Mouse (Mus musculus) limb, embryonic 14.5 days (tissue): Measurements from ENCODE around the gene Sptlc3. TPM values are rescaled to one million over a fixed set of nuclear protein-coding genes. Genes with fewer than 3 reads are reported as not detected.

Experiments used
- ATAC-seq: fragments of 200-750 bp; cut with Nextera tagmentation; 2 replicates; pipeline ENCODE4 v1.8.0; 2017; ENCODE audit warnings: low read depth, moderate number of reproducible peaks, moderate TSS enrichment; ENCODE audit not compliant: low FRiP score
- DNase-seq: peaks from one replicate; pipeline ENCODE4 v3.0.0-alpha.2; 2015; ENCODE audit warnings: low spot score
- H3K27ac ChIP-seq: fragments of 300-500 bp; sonication (generic); replicated peaks from 2 replicates; pipeline ENCODE4 v1.5.1; 2014; ENCODE audit warnings: low read depth, mild to moderate bottlenecking, low read length, moderate library complexity, mixed read lengths
- H3K27me3 ChIP-seq: fragments of 300-500 bp; sonication (generic); 2 replicates; pipeline ENCODE4 v1.6.1; 2014; ENCODE audit warnings: low read length, mixed read lengths; ENCODE audit not compliant: control insufficient read depth, insufficient read depth
- H3K36me3 ChIP-seq: fragments of 300-500 bp; sonication (generic); 2 replicates; pipeline ENCODE4 v1.6.1; 2014; ENCODE audit warnings: mild to moderate bottlenecking, low read length, moderate library complexity, mixed read lengths; ENCODE audit not compliant: control insufficient read depth, insufficient read depth
- H3K4me1 ChIP-seq: fragments of 300-500 bp; sonication (generic); 2 replicates; pipeline ENCODE4 v1.6.1; 2014; ENCODE audit warnings: antibody characterized with exemption, low read length, mixed read lengths; ENCODE audit not compliant: control insufficient read depth, insufficient read depth
- H3K4me2 ChIP-seq: fragments of 300-500 bp; sonication (generic); replicated peaks from 2 replicates; pipeline ENCODE4 v1.6.1; 2014; ENCODE audit warnings: low read depth, mild to moderate bottlenecking, low read length, moderate library complexity; ENCODE audit not compliant: severe bottlenecking
- H3K4me3 ChIP-seq: fragments of 300-500 bp; sonication (generic); replicated peaks from 2 replicates; pipeline ENCODE4 v1.5.1; 2014; ENCODE audit warnings: low read length
- H3K9ac ChIP-seq: fragments of 300-500 bp; sonication (generic); 2 replicates; pipeline ENCODE4 v1.6.1; 2014; ENCODE audit warnings: mild to moderate bottlenecking, low read depth, low read length, moderate library complexity; ENCODE audit not compliant: severe bottlenecking
- H3K9me3 ChIP-seq: fragments of 300-500 bp; sonication (generic); 2 replicates; pipeline ENCODE4 v1.6.1; 2016; ENCODE audit warnings: low read length; ENCODE audit not compliant: control insufficient read depth
- POLR2A ChIP-seq: fragments of 200-500 bp; IDR thresholded peaks from 2 replicates; pipeline ENCODE4 v1.8.0; 2012; ENCODE audit warnings: inconsistent platforms, mild to moderate bottlenecking, moderate library complexity, borderline replicate concordance; ENCODE audit not compliant: insufficient read depth, insufficient read length; ENCODE audit errors: extremely low read depth
- WGBS: fragments of 180-500 bp; shearing (Covaris S2); extraction: QIAGEN DNeasy Blood & Tissue Kit; methylation state at CpG from one replicate; pipeline ENCODE4 v1.1.7; 2014; 5-methylcytosine and 5-hydroxymethylcytosine counted together
- polyA plus RNA-seq, 2 experiments: library from polyadenylated mRNA; depleted of rRNA in 1 of 2; stranded (reverse) in 1 of 2; unstranded in 1 of 2; fragments of >200 nt; fragmentation: Nextera tagmentation in 1 of 2; extraction: Ambion mirVana in 1 of 2; gene quantifications; 2 replicates each; pipeline versions ENCODE4 v1.2.1 to v1.2.3; 2012 to 2014

Sptlc3 gene
- polyA plus RNA-seq, 2 experiments, result 3.5 to 11.8 TPM

- H3K36me3 ChIP-seq, result no peaks in the 10 kb centered on the region
- no peak overlapping the region for H3K4me2 ChIP-seq
- 76% methylated on average over 2 of the region's 2 CpGs for WGBS
- no peaks in the 10 kb centered on the region for H3K27me3 ChIP-seq
- H3K27ac ChIP-seq, result no peak overlapping the region
- ATAC-seq (no peak), DNase-seq (no peak)
- H3K4me1 ChIP-seq, result peaks cover 7% of the 10 kb centered on the region; the same call in 1 of the 2 replicates
- H3K9me3 ChIP-seq, result no peaks in the 10 kb centered on the region
- no peak overlapping the region for H3K9ac ChIP-seq
- no peak for TF ChIP-seq POLR2A
- no peak overlapping the region for H3K4me3 ChIP-seq
Measured at GRCm38 (mm10) chr2:139672371-139672770, 178.7 kb downstream of the Sptlc3 start.

- H3K27ac ChIP-seq, result peak overlapping the region; percentile 90
- peak overlapping the region; percentile 97 for H3K4me2 ChIP-seq
- peak overlapping the region; percentile 90 for H3K9ac ChIP-seq
- under 1% methylated on average over 50 of the region's 52 CpGs for WGBS
- ATAC-seq, result peak; percentile 58
- peak; percentile 88; the same call in 1 of the 2 replicates for TF ChIP-seq POLR2A
- H3K9me3 ChIP-seq, result no peaks in the 10 kb centered on the region
- no peaks in the 10 kb centered on the region for H3K36me3 ChIP-seq
- H3K4me1 ChIP-seq, result peaks cover 15% of the 10 kb centered on the region
- no peaks in the 10 kb centered on the region for H3K27me3 ChIP-seq
- DNase-seq, result peak; percentile 73
- H3K4me3 ChIP-seq, result peak overlapping the region; percentile 96
Measured at GRCm38 (mm10) chr2:139677065-139677762, 183.5 kb downstream of the Sptlc3 start.

- H3K4me2 ChIP-seq, result peak within 1 kb of the TSS; percentile 97
- H3K9me3 ChIP-seq, result no peaks in the 10 kb centered on the region
- H3K4me1 ChIP-seq, result peaks cover 15% of the 10 kb centered on the region
Measured at GRCm38 (mm10) chr2:139677809-139678274, 184.1 kb downstream of the Sptlc3 start, which contains the start of gene Ism1. Gene Ism1 (plus strand): TSS chr2:139678178.

GRCm38 (mm10) chr2:139678275-139679140, 184.8 kb downstream of the Sptlc3 start:
- peak overlapping the region; percentile 90 for H3K9ac ChIP-seq
- DNase-seq, result peak; percentile 78
- no peaks in the 10 kb centered on the region for H3K9me3 ChIP-seq
- H3K27ac ChIP-seq, result peak overlapping the region; percentile 90
- whole genome bisulfite sequencing, result under 1% methylated on average over 57 of the region's 84 CpGs
- ATAC-seq, result peak; percentile 85
- H3K4me1 ChIP-seq, result peaks cover 15% of the 10 kb centered on the region
- H3K4me3 ChIP-seq, result peak overlapping the region; percentile 96
- H3K27me3 ChIP-seq, result no peaks in the 10 kb centered on the region
- no peak for TF ChIP-seq POLR2A
- no peaks in the 10 kb centered on the region for H3K36me3 ChIP-seq
- H3K4me2 ChIP-seq, result peak overlapping the region; percentile 97

More at GRCm38 (mm10) chr2:139677809-139678274, 184.1 kb downstream of the Sptlc3 start, which contains the start of gene Ism1:
- H3K36me3 ChIP-seq, result no peaks in the 10 kb centered on the region
- peak within 1 kb of the TSS; percentile 90 for H3K9ac ChIP-seq
- H3K4me3 ChIP-seq, result peak within 1 kb of the TSS; percentile 96
- ATAC-seq (peak; percentile 50), DNase-seq (peak; percentile 14)
- TF ChIP-seq POLR2A, result peak; percentile 25; the same call in 1 of the 2 replicates
- 1% methylated on average over 22 of the region's 39 CpGs for WGBS
- H3K27me3 ChIP-seq, result no peaks in the 10 kb centered on the region
- peak within 1 kb of the TSS; percentile 90 for H3K27ac ChIP-seq

- H3K4me1 ChIP-seq, result peaks cover 8% of the 10 kb centered on the region
- WGBS, result 47% methylated on average over 3 of the region's 3 CpGs
- no peaks in the 10 kb centered on the region for H3K36me3 ChIP-seq
- H3K27ac ChIP-seq, result no peak overlapping the region
- TF ChIP-seq POLR2A, result no peak
- H3K9me3 ChIP-seq, result no peaks in the 10 kb centered on the region
- DNase-seq, result no peak
- no peak overlapping the region for H3K4me3 ChIP-seq
- H3K9ac ChIP-seq, result no peak overlapping the region
- no peak for ATAC-seq
- H3K4me2 ChIP-seq, result no peak overlapping the region
- no peaks in the 10 kb centered on the region for H3K27me3 ChIP-seq
Measured at GRCm38 (mm10) chr2:139682540-139682939, 188.8 kb downstream of the Sptlc3 start.

Other genes starting within 250 kb of the Sptlc3 start
- 12.8 and 15.0 TPM in 2 replicates for gene Ism1, start 184.3 kb downstream of the Sptlc3 start, polyA plus RNA-seq (2012; rRNA removed)
- gene Ism1, start 184.3 kb downstream of the Sptlc3 start, polyA plus RNA-seq (2014; fragmentation: Nextera tagmentation; extraction: Ambion mirVana), result 10.0 and 11.3 TPM in 2 replicates